Mouse (Mus musculus): ENCODE measurements around the gene Cstad.
A peak's percentile ranks its signal among the peaks of the same experiment; 100 is the strongest.

Cstad gene

DNA sequence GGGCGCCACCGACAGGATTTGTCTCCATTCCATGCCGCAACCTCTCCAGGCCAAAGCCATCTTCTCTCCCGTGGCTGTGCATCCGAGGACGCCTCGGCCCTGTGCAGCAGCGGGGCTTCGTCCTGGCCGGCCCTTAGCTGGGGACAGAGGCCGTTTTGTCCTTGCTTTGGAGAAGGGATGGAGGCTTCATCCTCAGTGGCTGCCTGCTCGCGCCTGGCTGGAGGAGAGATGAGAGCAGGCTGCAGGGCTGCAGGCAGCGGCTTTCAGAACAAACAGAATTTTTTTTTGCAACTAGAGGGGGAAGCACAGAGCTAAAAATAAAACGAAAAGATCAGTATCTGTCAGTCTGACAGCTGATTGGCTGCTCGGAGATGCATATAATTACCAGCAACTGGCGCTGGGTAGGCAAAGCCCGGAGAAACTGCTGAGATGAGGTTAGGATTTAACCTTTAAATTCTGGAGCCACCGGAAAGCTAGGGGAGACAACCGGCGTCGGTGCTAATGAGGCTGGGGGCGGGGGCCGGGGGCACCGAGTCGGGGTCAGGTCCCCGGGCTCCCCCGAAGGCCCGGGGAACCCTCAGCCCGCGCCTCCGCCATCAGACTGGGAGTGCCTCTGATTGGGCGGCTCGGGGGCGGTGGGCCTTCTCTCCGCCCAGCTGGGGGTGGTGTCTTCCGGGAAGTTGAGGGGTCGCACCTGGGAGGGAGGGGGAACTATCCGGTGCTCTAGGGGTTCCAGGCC, at the start of gene Cstad:
Gene Cstad, plus strand, starts transcription at position 400 of the 739 bp plus-strand sequence.
- peak; percentile 89 for DNase-seq (ENCODE audit: low read depth)

DNA sequence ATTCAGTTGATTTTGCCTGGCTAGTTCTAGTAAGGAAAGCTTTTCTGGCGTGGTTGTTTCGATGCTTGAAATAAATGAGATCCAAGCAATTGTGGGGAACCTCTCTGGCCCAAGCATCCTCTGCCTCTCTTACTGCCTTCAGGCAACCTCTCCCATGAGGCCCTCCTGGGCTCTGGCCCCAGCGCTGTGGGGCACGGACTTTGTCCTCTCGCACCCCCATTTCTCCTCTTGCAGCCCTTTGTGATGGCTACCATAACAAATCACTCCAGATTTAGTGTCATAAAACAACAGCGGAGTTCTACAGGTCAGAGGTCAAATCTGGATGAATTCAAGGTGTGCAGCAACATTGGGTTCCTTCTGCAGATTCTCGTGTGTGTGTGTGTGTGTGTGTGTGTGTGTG, 49.1 kb upstream of the Cstad start:
- DNase-seq (ENCODE audit: low read depth) = no peak

DNA sequence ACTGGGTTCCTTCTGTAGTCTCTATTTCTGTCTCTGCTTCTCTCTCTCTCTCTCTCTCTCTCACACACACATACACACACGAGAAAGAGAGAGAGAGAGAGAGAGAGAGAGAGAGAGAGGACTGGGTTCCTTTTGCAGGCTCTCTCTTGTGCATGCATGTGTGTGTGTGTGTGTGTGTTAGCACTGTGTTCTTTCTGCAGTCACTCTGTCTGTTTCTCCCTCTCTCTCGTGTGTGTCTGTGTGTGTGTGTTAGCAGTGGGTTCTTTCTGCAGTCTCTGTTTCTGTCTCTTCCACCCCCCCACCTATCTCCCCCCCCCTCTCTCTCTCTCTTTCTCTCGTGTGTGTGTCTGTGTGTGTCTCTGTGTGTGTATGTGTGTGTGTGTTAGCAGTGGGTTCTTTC, 48.6 kb upstream of the Cstad start:
- DNase-seq (ENCODE audit: low read depth) = no peak

DNA sequence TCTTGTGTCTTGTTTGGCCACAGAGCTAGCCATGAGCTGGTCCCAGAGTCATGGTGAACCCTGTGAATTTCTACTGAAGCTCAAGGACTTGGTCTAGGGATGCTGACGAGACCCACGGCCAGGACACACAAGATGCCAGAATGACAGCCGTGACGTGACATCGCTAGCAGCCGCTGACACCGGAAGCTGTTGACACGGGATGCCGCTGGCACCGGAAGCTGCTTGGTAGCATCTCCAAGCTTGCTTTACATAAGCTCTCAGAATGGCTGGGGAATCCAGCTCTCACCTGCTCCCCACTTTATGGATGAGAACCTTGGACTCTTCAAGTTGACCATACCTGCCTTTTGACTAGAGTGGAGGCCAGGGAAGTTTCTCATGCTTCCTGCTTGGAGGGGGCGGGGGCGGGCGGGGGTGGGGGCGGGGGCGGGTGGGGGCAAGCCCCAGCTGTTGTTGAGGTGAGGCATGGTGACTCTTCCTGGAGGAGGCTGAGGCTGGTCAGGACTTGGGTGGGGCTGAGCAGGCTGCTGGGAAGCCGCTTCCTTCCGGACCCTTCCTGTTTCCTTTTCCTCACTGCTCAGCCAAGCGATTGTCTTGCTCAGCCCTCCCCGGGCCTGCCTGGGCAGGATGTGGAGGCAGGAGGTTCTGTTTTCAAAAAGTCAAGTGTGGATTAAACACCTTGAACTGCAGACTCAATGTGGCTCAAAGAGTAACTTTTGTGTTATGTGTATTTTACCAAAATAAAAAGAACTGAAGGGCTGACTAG, 47.2 kb upstream of the Cstad start:
- no peak for DNase-seq (ENCODE audit: low read depth)

DNA sequence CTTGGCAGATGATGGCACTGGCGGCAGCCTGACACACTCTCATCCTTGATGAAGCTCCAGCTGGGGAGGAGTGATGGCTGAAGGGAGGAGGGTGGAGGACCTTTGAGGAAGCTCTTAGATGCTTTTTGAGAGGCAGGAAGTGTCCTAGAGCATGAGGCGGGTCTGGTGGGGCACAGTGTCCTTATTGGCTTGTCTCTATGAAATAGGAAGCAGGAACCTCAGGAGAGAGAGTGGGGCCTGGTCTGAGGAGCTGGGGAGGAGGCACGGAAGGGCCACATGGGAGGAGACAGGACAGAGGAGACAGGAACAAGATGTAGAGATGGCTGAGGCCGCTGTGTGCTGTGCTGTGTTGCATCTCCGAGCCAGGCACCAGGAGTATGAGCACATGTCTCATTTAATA, 43.3 kb upstream of the Cstad start:
- no peak for DNase-seq (ENCODE audit: low read depth)

DNA sequence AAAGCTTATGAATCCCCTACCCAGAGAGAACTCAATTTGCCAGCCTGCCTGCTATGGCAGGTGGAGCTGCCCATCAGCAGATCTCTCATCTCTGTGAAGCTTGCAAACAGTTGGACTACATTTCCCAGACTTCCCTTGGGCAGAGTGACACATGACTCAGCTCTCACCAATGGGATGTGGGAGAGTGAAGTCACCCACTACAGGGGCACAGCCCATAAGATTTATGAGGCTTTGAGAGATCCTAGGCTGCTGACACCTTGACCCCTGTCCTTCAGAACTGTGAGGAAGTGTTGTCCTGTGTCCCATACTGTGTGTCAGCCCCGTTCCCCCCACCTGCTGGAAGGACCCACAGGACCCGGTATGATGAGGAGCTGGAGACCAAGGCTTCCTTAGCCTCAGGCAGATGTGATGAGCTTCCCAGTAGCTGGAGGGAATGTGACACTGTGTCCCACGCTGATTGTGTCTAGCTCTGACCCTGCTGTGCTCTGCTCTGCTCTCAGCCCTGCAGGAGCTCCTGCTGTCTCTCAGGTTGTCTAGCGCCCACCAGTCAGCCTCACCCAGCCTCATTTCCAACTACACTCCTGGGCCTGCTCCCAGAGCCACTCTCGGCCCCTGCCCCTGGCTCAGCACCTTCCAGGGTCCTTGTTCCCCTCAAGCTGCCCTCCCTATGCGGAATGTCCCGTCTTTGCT, 40.8 kb upstream of the Cstad start:
- peak; percentile 69 for DNase-seq (ENCODE audit: low read depth)

DNA sequence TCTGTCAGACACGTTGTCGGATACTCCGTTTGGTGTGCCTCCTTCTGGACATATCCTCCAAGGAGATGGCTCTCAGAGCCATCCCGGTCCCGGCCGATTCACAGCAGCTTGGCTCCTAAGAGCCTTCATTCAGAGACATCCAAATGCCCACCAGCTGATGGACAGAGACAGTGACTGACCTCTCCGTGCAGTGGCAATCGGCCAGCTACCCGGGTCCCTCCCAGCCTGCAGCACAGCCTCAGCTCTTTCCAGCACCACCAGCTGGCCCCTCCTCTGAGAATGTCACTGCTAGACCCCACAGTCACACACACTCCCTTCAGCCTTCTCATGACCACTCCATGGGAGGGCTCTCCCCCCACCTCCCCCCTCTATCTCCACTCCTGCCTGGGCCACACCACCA, 39.6 kb upstream of the Cstad start:
- DNase-seq (ENCODE audit: low read depth) = no peak

DNA sequence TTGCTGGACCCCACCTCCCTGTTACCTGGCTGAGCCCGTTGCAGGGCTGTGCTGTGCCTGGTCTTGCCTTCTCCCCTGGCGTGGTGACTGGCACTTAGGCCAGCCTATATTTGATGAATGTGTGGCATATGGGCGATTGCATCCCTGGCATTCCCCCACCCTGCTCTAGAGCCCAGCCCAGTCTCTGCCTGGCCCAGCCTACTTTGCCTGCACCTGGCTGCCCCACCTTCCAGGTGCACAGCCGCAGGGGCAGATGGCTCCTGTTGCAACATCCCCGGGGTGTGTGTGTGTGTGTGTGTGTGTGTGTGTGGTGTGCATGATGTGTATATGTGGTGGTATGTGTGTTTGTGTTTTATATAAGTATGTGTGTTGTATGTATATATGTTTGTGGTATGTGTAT, 38.3 kb upstream of the Cstad start:
- no peak for DNase-seq (ENCODE audit: low read depth)

DNA sequence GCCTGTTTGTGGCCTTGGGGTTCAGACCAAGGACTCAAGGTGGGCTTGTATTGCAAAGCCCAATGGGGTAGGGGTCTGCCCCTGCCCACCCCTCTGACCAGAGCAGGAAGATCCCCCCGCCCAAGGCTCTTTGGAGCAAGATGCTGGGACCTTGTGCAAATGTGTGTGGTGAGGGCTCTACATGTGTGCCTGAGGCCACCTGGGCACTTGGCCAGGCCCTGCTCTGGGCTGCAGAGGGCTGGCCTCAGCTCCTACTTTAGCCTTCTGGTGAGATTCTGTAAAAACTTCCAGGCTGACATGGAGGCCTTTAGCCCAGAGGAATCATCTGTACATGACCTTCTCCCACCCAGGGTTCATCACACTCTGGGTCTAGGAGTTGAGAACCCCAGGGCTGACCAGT, 35.3 kb upstream of the Cstad start:
- DNase-seq (ENCODE audit: low read depth) = peak; percentile 38

DNA sequence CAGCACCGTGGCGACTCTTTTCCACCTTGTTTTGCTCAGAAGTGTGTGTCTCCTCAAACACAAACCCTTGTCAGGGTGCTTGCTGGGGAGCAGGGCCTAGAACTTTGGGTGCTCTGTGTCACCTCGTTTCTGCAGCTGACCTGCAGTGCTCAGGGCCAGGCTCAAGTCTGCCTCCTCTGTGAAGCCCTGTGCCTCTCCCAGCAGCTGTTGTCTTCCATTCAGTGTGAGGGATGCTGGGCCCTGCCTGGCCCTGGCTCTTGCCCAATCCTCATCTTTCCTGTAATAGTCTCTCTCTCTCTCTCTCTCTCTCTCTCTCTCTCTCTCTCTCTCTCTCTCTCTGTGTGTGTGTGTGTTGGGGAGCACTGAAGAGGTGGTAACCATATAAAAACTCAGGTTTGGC, 32.3 kb upstream of the Cstad start:
- DNase-seq (ENCODE audit: low read depth) = peak; percentile 28

DNA sequence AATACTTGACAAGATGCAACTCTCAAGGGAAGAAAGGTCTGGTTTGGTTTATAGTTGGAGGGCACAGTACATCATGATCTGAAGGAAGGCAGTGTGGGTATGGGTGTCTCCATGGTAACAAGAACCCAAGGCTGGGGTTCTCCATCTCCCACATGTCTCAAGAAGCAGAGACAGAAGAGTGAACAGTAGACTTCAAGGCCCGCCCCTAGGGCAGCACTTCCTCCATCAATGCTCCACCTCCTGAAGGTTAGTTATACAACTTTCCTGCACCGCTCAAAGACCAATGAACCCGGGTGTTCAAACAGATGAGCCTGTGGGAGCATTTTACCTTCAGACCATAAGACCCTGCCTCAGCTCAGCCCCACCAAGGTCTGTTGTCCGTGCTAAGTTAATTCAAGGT, 23.2 kb upstream of the Cstad start:
- DNase-seq (ENCODE audit: low read depth) = no peak

DNA sequence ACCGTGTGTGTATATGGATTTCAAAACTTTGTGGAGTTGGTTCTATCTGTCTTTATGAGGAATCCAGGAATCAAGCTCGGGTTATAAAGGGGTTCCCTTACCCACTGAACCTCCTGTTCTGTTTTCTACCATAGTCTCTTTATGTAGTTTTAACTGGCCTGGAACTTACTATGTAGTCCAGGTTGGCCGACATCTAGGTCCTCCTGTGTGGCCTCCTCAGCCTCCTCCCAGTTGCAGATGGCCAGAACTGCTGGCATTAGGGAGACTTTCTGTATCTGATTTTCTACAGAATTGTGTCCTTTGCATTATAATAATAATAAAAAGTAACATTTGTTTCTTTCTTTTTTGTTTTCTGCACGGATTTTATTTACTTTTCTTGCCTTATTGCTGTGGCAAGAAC, 21.3 kb upstream of the Cstad start:
- DNase-seq (ENCODE audit: low read depth) = no peak

DNA sequence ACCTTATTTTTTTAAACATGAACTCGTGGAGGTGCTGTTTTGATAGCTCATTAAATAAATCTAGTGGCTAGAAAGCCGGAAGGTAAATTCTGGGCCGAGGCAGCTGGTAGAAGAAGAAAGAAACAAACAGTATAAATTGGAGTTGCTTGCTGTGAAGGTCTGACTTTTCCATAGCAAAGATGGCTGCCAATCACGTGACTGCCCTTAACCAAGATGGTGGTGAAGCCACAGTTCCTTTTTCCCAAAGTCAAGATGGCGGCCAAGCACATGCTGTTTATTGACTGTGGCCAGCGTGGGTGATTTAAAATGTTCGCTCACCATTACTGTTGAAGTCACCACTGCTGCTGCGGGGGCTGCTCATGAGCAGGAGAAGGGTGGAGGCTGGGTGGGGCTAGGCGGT, 17.8 kb upstream of the Cstad start:
- DNase-seq (ENCODE audit: low read depth) = peak; percentile 47

DNA sequence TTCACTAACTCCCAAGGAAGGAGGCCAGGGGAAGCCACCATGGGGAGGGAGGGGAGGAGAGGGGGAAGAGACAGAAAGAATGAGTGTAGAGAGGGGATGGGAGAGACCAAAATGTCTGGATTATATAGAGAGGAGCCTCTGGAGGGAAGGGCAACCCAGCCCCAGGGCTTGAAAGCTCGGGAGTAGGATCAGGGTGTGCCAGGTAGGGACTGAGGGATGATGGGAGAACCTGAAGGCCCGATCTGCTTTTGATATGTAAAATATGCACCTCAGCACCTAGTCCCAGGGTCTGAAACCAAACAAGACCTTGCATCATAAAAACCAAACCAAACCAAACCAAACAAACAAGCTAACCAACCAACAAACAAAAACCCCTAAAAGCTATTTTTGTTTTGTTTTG, 16.8 kb upstream of the Cstad start:
- no peak for DNase-seq (ENCODE audit: low read depth)

DNA sequence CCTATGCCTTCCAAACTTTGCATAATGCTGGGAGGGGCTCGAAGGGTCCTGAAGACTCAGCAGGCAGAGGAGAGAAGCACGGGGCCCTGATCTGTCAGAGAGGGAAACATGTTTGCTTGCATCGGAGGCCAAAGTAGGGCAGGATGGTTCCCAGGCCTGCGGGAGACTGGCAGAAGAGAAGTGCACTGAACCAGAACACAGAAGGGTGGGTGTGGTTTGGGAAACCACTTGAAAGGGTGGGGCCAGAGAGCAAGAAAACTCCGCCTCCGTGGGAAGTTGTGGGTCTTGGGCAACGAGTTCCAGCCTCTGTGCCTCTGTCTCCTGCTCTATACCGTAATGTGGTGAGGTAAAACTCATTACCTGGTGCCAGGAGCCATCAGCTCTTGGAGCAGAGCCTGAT, 7.7 kb upstream of the Cstad start:
- peak; percentile 65 for DNase-seq (ENCODE audit: low read depth)

DNA sequence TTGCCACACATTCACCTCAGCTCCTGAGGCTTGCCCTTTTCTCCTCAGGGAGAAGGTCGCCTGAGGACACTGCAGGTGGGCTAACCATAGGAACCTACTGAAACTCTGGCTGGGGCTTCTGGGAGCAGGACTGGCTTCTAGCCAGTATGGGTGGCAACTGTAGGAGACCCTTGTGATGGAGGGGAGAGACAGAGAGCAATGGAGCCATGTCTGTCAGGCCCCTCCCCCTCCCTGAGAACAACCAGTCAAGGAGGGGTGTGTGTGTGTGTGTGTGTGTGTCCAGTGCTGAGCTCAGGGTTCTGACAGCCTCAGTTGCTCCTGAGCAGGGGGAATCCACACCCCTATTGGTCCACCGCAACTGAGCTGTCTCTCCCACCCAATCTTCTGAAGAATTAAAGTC, 7.2 kb upstream of the Cstad start:
- DNase-seq (ENCODE audit: low read depth) = no peak

DNA sequence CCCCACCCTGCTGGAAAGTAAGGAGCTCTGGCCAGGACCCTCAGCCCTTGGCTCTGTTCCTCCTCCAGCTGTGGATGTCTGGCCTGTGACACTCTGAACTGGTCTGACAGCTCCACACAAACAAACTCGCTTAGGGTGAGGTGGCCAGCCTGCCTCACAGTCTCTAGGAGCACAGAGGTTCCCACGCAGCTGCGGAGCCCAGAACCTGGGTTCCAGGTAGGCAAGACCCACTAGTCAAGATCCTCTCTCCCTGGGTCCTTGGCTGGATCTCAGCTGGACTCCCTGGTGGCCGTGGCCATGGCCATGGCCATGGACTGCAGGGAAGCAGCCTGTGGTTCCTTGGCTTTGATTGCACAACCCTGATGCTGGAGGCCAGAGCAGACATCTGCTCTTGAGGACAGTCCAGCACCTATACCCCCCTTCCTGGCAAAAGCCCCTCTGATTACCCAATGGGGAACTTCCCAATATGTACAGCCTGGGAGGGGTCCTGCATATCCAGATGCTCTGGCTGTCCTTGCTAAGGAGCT, 5.8 kb upstream of the Cstad start:
- DNase-seq (ENCODE audit: low read depth) = peak; percentile 54

DNA sequence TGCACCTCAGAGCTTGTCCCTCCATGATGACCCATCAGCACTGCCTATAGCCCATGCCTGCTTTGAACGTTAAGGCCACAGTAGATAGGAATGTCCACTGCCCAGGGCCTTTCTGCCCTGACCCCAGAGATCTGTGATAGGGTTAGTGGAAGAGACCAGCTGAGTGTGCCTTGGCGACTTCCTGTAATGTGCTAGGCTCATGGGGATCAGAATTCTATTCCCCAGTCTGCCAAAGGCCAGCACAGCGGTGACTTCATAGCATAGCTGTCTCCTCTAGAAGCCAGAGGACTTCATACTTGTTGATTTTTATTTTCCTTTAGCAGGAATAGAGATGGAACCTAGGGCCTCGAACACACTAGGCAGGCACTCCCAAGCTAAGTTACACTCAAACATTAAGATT, 5.1 kb upstream of the Cstad start:
- no peak for DNase-seq (ENCODE audit: low read depth)

DNA sequence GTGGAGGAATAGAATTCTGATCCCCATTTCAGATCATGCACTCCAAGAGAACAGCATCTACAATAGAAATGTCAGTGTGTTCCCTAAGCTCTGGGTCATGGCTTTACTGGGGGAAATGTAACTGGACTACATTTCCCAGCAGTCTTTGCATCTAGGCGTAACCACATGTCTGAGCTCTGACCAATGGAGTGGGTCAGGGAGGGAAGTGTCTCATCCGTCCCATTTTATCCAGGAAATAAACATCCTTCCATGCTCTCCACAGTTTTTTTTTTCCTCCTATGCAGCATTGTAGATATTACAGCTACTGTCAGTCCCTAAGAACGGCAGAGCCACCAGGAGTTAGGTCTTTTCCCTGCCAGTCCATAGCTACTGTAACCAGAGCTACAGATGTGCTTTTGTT, 3.9 kb upstream of the Cstad start:
- DNase-seq (ENCODE audit: low read depth) = peak; percentile 86

DNA sequence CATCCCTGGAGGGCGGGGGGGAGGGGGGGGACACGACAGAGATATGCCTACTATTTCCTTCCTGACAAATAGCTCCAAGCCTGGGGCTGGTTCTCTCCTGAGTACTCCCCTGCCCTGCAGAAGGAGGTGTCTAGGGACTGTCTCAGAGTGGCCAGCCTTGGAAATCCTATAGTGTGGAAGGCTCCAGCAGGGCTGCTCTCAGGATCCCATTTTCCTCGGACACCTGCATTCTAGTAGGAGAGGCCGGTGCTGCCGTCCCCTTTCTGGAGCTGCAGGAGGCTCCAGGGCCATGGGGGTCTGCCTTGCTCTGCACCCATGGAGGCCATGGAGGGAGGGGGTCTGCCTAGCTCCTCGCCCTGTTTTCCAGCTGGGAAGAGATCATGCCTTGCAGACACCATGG, 2.4 kb upstream of the Cstad start:
- no peak for DNase-seq (ENCODE audit: low read depth)

DNA sequence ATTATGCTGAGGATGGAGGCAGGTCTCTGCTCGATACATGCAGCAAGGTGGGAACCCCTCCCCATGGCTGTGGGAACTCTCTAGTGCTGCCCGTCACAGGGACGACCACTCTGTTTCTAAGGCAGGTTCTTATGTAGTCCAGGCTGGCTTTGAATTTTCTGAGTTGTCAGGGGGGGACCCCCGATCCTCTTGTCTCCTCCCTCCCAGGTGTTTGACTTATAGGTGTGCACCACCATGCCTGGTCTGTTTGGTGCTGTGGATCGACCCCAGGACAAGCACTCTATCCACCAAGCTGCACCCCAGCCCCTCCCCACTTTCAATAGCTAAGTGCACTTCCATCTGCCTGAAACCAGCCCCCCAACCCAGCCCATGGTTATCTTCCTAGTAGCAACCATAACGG, 1.9 kb upstream of the Cstad start:
- no peak for DNase-seq (ENCODE audit: low read depth)

DNA sequence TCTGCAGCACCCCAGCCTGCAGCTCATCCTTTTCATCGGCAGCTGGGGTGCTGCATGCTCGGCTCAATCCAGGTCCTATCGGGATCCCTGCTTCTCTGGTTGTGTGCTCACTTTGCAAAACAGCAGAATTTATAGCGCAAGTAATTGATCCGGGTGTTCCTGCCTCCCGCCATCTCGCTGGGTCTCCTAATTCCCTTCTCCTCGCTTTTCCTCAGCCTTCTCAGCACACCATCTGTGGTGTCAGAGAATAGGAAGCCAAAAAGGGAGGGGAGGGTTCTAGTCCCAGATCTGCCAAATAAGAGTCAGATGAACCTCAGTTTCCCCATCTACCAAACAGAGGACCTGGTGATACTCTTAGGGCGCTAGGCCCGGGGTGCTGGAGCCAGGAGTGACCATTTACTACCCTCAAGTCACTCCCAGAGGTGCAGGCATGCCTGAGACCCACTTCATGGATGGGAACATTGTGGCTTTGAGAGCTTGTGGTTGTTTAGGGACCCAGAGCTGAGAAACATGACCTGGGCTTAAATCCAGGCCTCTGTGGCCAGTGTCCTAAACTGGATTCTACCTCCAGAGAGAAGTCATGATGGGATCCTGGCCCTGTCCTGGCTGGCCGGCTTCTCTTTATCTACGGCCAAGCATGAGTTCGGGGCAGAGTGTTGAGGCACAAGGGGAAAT, 1.1 kb upstream of the Cstad start:
- no peak for DNase-seq (ENCODE audit: low read depth)

Measured in NIH3T3 (cell line).